Mouse (Mus musculus): ENCODE data around the gene Kcnq1.

DNA sequence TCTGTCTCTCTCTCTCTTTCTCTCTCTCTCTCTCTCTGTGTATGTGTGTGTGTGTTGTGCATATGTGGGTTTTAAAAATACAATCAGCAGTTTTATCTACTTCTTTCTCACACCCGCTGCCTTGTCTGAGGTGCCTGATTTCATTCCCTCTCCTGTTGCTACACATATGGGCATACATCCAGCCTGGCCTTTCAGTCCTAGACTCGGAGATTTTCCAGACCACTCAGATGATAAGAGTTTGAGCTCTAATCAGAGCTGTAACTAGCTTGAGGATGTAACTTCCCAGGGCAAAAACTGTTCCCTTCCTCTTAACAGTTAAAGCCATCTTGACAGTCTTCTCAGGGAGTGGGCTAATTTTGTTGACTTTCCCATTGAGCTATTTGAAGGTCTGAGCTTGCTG lies 265.2 kb downstream of the Kcnq1 start:
- TF ChIP-seq POLR2A (IDR thresholded peaks at IDR 0.05; ENCODE audit: borderline replicate concordance, extremely low read depth, low read depth, low read length), result no peak
- no peak for TF ChIP-seq CTCF (IDR thresholded peaks at IDR 0.05; ENCODE audit: insufficient read depth, low read length)
